15 mouse cellular contexts compared by ENCODE assay signal in the genomic region with DNA sequence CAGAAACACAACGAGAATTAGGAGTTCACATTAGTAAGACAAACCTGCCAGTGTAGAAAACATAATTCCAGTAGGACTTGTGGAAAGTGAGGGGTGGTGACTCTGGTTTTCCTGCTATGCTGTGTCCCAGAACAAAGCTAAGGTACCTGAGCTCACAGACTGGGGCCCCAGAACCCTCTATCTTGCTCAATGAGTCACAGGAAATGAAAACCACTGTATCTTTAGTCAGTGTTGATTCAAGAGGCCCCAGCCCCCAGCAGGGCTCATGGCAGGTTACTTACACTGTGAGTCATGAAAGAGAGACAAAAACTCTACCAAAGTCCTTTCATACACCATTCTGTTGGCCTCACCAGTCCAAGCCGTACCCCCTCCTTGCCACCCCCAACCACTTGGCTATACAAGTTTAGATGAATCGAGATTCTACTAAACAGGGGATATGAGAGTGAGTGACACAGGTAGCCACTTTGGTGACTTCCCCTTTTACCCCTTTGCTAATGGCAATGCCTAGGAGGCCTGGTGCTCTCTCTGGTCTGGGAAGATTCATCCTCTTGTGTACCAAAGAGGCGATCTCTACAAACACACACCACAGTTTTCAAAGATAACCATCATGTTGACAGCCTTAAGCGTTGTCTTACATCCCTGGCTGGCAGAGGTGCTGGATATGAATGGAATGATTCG. TPM values are rescaled to one million over a fixed set of nuclear protein-coding genes. Genes with fewer than 3 reads are reported as not detected.
A peak's percentile ranks its signal among the peaks of the same experiment; 100 is the strongest.
DNase-seq lines count a peak whose midpoint lies in the region; ATAC-seq lines count a peak whose summit lies in the region.
"Had no signal": no experiment of that assay in that cellular context is flagged by ENCODE, and none has a peak within 500 bp of the region (broad histone marks: within the 10 kb centered on the region; RNA-seq: fewer than 3 reads in every experiment).

No protein-coding gene starts in this region.

- peaks cover 7% of the 10 kb centered on the region for H3K4me1 ChIP-seq in heart, embryonic 16.5 days (ENCODE audit: control insufficient read depth, insufficient read depth, low read length)
- H3K4me1 ChIP-seq in stomach, embryonic 14.5 days (ENCODE audit: control insufficient read depth, insufficient read depth, low read length) = 0 out of 2 replicates have a peak, but pooled peaks cover 5% of the 10 kb centered on the region
- H3K4me1 ChIP-seq in midbrain, embryonic 15.5 days = no peaks in the 10 kb centered on the region
- no peaks in the 10 kb centered on the region for H3K4me1 ChIP-seq in midbrain, embryonic 14.5 days (ENCODE audit: control insufficient read depth, insufficient read depth, low read length)
- H3K4me1 ChIP-seq: liver, embryonic 15.5 days had no signal

- peaks cover 31% of the 10 kb centered on the region for H3K27me3 ChIP-seq in heart, embryonic 16.5 days (ENCODE audit: control insufficient read depth, insufficient read depth, low read length)
- no peaks in the 10 kb centered on the region for H3K27me3 ChIP-seq in stomach, embryonic 14.5 days (ENCODE audit: control insufficient read depth, insufficient read depth, low read length)
- peaks cover 9% of the 10 kb centered on the region for H3K27me3 ChIP-seq in midbrain, embryonic 15.5 days (replicated peaks)
- H3K27me3 ChIP-seq in midbrain, embryonic 14.5 days (ENCODE audit: control insufficient read depth, insufficient read depth, low read length) = 0 out of 2 replicates have a peak, but pooled peaks cover 7% of the 10 kb centered on the region

- H3K4me3 ChIP-seq in heart, embryonic 16.5 days (ENCODE audit: low read length) = no peak overlapping the region
- H3K4me3 ChIP-seq in stomach, embryonic 14.5 days (ENCODE audit: low read depth, low read length) = no peak overlapping the region
- H3K4me3 ChIP-seq in midbrain, embryonic 15.5 days = no peak overlapping the region
- H3K4me3 ChIP-seq in midbrain, embryonic 14.5 days (replicated peaks; ENCODE audit: low read depth, low read length) = no peak overlapping the region
- H3K4me3 ChIP-seq: liver, embryonic 15.5 days had no signal

- no peak overlapping the region for H3K27ac ChIP-seq in heart, embryonic 16.5 days (ENCODE audit: low read length)
- peak overlapping the region; percentile 23 for H3K27ac ChIP-seq in stomach, embryonic 14.5 days (ENCODE audit: low read length)
- H3K27ac ChIP-seq in midbrain, embryonic 15.5 days = no peak overlapping the region
- no peak overlapping the region for H3K27ac ChIP-seq in midbrain, embryonic 14.5 days (replicated peaks; ENCODE audit: low read depth, low read length)
- H3K27ac ChIP-seq: liver, embryonic 15.5 days had no signal

- H3K4me2 ChIP-seq in heart, embryonic 16.5 days (ENCODE audit: low read depth, low read length) = no peak overlapping the region
- no peak overlapping the region for H3K4me2 ChIP-seq in stomach, embryonic 14.5 days (replicated peaks; ENCODE audit: low read depth, low read length)
- H3K4me2 ChIP-seq in midbrain, embryonic 15.5 days = no peak overlapping the region
- no peak overlapping the region for H3K4me2 ChIP-seq in midbrain, embryonic 14.5 days (ENCODE audit: low read length)
- H3K4me2 ChIP-seq: liver, embryonic 15.5 days had no signal

- no peaks in the 10 kb centered on the region for H3K36me3 ChIP-seq in heart, embryonic 16.5 days (ENCODE audit: control insufficient read depth, insufficient read depth)
- no peaks in the 10 kb centered on the region for H3K36me3 ChIP-seq in stomach, embryonic 14.5 days (ENCODE audit: control insufficient read depth, insufficient read depth, low read length)
- H3K36me3 ChIP-seq in midbrain, embryonic 15.5 days (replicated peaks) = no peaks in the 10 kb centered on the region
- H3K36me3 ChIP-seq in midbrain, embryonic 14.5 days (ENCODE audit: control insufficient read depth, insufficient read depth, low read length) = no peaks in the 10 kb centered on the region
- H3K36me3 ChIP-seq: liver, embryonic 15.5 days had no signal

- WGBS in heart, embryonic 16.5 days = 69% methylated on average over 6 of the region's 6 CpGs
- 76% methylated on average over 6 of the region's 6 CpGs for WGBS in stomach, embryonic 14.5 days
- WGBS in midbrain, embryonic 15.5 days = 89% methylated on average over 6 of the region's 6 CpGs
- 87% methylated on average over 6 of the region's 6 CpGs for WGBS in midbrain, embryonic 14.5 days

- no peaks in the 10 kb centered on the region for H3K9me3 ChIP-seq in heart, embryonic 16.5 days (replicated peaks; ENCODE audit: control insufficient read depth, low read length)
- H3K9me3 ChIP-seq in stomach, embryonic 14.5 days (ENCODE audit: control insufficient read depth, low read depth, low read length) = no peaks in the 10 kb centered on the region
- no peaks in the 10 kb centered on the region for H3K9me3 ChIP-seq in midbrain, embryonic 15.5 days
- H3K9me3 ChIP-seq in midbrain, embryonic 14.5 days (ENCODE audit: control insufficient read depth, low read length) = no peaks in the 10 kb centered on the region
- H3K9me3 ChIP-seq: liver, embryonic 15.5 days had no signal

- H3K9ac ChIP-seq in heart, embryonic 16.5 days (ENCODE audit: low read length) = no peak overlapping the region
- no peak overlapping the region for H3K9ac ChIP-seq in stomach, embryonic 14.5 days (replicated peaks; ENCODE audit: low read depth, low read length)
- H3K9ac ChIP-seq in midbrain, embryonic 15.5 days = no peak overlapping the region
- no peak overlapping the region for H3K9ac ChIP-seq in midbrain, embryonic 14.5 days (replicated peaks; ENCODE audit: low read length)
- H3K9ac ChIP-seq: liver, embryonic 15.5 days had no signal

- ATAC-seq in heart, embryonic 16.5 days (replicated peaks; ENCODE audit: extremely low read depth, insufficient read depth, low FRiP score) = 0 out of 2 replicates have a peak, but pooled peaks have one; percentile 28
- ATAC-seq in granulocyte monocyte progenitor cell, adult 5-6 weeks (replicated peaks; ENCODE audit: poor library complexity, severe bottlenecking) = peak; percentile 46; the same call in 1 of the 2 replicates
- ATAC-seq in stomach, embryonic 14.5 days (ENCODE audit: insufficient number of reproducible peaks, insufficient read depth, low FRiP score, low read depth) = peak; percentile 95
- no peak for ATAC-seq in midbrain, embryonic 15.5 days (replicated peaks)
- no peak for ATAC-seq in midbrain, embryonic 14.5 days (ENCODE audit: low FRiP score, low TSS enrichment)
- no peak for ATAC-seq in cerebellum, adult (ENCODE audit: insufficient number of reproducible peaks, low FRiP score, low TSS enrichment)

- DNase-seq in heart, adult 8-10 months (ENCODE audit: low spot score) = no peak
- DNase-seq in CD4-positive helper T cell, adult 2 months (ENCODE audit: low read depth, low spot score) = peak; percentile 58
- DNase-seq in midbrain, embryonic 14.5 days = no peak
- DNase-seq: cerebellum, adult 11-12 months; embryo, embryonic 11 days; heart, postnatal 4 days; kidney, adult 8-10 months had no signal

RNA-seq across cellular contexts. Expression of a gene that starts 8.6 kb away (rescaled TPM):
- not detected in 2 replicates for polyA plus RNA-seq in heart, embryonic 16.5 days (2015; fragmentation: Nextera tagmentation; extraction: Ambion mirVana)
- under 1 TPM in 1 of 4 experiments, not detected in 3; 0.09 TPM for total RNA-seq in heart, adult 8-10 months (2022)
- not detected in 2 replicates for total RNA-seq in granulocyte monocyte progenitor cell, adult 5-6 weeks (2014; fragmentation: Nextera tagmentation)
- total RNA-seq in granulocyte monocyte progenitor cell, adult 5-6 weeks (2017) = 0.39 TPM in 1 of 2 replicates, not detected in the other
- not detected in 2 replicates for polyA plus RNA-seq in stomach, embryonic 14.5 days (2014; fragmentation: Nextera tagmentation; extraction: Ambion mirVana)
- polyA plus RNA-seq in midbrain, embryonic 15.5 days (2015; fragmentation: Nextera tagmentation; extraction: Ambion mirVana) = not detected in 2 replicates
- not detected in 2 replicates for polyA plus RNA-seq in midbrain, embryonic 14.5 days (2014; fragmentation: Nextera tagmentation; extraction: Ambion mirVana)
- total RNA-seq: gastrocnemius, postnatal 4 days; heart, postnatal 4 days had no signal
- polyA plus RNA-seq: liver, embryonic 15.5 days had no signal

RNA-seq across cellular contexts. Expression of a gene that starts 11.8 kb away (rescaled TPM):
- polyA plus RNA-seq in heart, embryonic 16.5 days (2015; fragmentation: Nextera tagmentation; extraction: Ambion mirVana) = 0.09 and 0.14 TPM in 2 replicates
- total RNA-seq in heart, adult 8-10 months (2022) = under 1 TPM; 0.13 to 0.44 (median 0.31) TPM
- total RNA-seq in granulocyte monocyte progenitor cell, adult 5-6 weeks (2014; fragmentation: Nextera tagmentation) = not detected in 2 replicates
- total RNA-seq in granulocyte monocyte progenitor cell, adult 5-6 weeks (2017) = not detected in 2 replicates
- 16.7 and 20.9 TPM in 2 replicates for polyA plus RNA-seq in stomach, embryonic 14.5 days (2014; fragmentation: Nextera tagmentation; extraction: Ambion mirVana)
- 2.2 and 2.4 TPM in 2 replicates for polyA plus RNA-seq in midbrain, embryonic 15.5 days (2015; fragmentation: Nextera tagmentation; extraction: Ambion mirVana)
- 2.0 and 2.2 TPM in 2 replicates for polyA plus RNA-seq in midbrain, embryonic 14.5 days (2014; fragmentation: Nextera tagmentation; extraction: Ambion mirVana)
- total RNA-seq: gastrocnemius, postnatal 4 days had no signal

RNA-seq across cellular contexts. Expression of a gene that starts 57.9 kb away (rescaled TPM):
- 0.22 and 1.6 TPM in 2 replicates for polyA plus RNA-seq in heart, embryonic 16.5 days (2015; fragmentation: Nextera tagmentation; extraction: Ambion mirVana)
- total RNA-seq in heart, adult 8-10 months (2022) = under 1 TPM in 2 of 4 experiments, not detected in 2; 0.16 to 0.19 TPM
- total RNA-seq in granulocyte monocyte progenitor cell, adult 5-6 weeks (2014; fragmentation: Nextera tagmentation) = not detected in 2 replicates
- total RNA-seq in granulocyte monocyte progenitor cell, adult 5-6 weeks (2017) = not detected in 2 replicates
- polyA plus RNA-seq in stomach, embryonic 14.5 days (2014; fragmentation: Nextera tagmentation; extraction: Ambion mirVana) = 21.3 and 21.9 TPM in 2 replicates
- 5.3 and 6.5 TPM in 2 replicates for polyA plus RNA-seq in midbrain, embryonic 15.5 days (2015; fragmentation: Nextera tagmentation; extraction: Ambion mirVana)
- 3.3 and 5.3 TPM in 2 replicates for polyA plus RNA-seq in midbrain, embryonic 14.5 days (2014; fragmentation: Nextera tagmentation; extraction: Ambion mirVana)
- total RNA-seq: heart, postnatal 4 days had no signal
- polyA plus RNA-seq: testis, adult 2 months had no signal

Comparison
In these comparisons a context has a peak if more than half of its experiments do, and no peak if none do; other contexts are left out.
1. ATAC-seq: peak in heart, embryonic 16.5 days (single experiment), granulocyte monocyte progenitor cell, adult 5-6 weeks (single experiment) and stomach, embryonic 14.5 days (single experiment); none in midbrain, embryonic 15.5 days (single experiment), midbrain, embryonic 14.5 days (single experiment) and cerebellum, adult (single experiment).